In the genomic region with DNA sequence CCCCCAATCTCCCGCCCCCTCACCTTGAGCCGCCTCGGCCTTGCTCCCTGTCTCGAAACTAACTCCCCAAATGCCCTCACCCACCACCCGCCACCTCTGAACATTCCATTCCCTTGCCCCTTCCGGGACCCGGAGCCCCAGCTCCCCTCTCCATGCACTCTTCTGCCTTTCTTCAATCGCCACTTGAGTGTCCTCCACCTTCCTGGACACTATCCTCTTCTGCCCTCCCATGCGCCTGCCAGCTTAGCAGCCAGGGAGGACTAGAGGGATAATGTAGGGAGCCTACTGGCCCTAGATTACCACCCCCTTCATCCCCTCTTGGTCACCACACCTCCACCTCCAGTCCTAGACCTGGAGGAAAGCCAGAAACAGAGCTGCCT, we compare ENCODE assay signal across 8 mouse cellular contexts.
DNase-seq lines count a peak whose midpoint lies in the region; ATAC-seq and TF ChIP-seq lines count a peak whose summit lies in the region.

No protein-coding gene starts in this region.

- peak; percentile 13 for DNase-seq in kidney, adult 2 months
- DNase-seq in kidney, postnatal 25 days = no peak
- DNase-seq in hindbrain, embryonic 10.5 days (ENCODE audit: low spot score) = no peak
- peak; percentile 90 for DNase-seq in midbrain, embryonic 11.5 days (ENCODE audit: low spot score, missing footprints)
- no peak for DNase-seq in T-cell, adult 2 months (ENCODE audit: low spot score)
- no peak for DNase-seq in left cerebral cortex, postnatal 14 days (ENCODE audit: low spot score in 2 of 2)
- no peak for DNase-seq in Muller cell, postnatal 12 days (ENCODE audit: inconsistent ontology term)

- no peaks in the 10 kb centered on the region for H3K9me3 ChIP-seq in hindbrain, embryonic 10.5 days
- H3K9me3 ChIP-seq in midbrain, embryonic 11.5 days (ENCODE audit: control insufficient read depth, low read length) = no peaks in the 10 kb centered on the region

- H3K27me3 ChIP-seq in kidney, adult 2 months (replicated peaks; ENCODE audit: control insufficient read depth, insufficient read depth, low read length) = no peaks in the 10 kb centered on the region
- H3K27me3 ChIP-seq in hindbrain, embryonic 10.5 days (ENCODE audit: insufficient read depth, poor library complexity, severe bottlenecking) = peaks cover 99% of the 10 kb centered on the region
- H3K27me3 ChIP-seq in midbrain, embryonic 11.5 days (ENCODE audit: control insufficient read depth, insufficient read depth, low read length) = peaks cover 33% of the 10 kb centered on the region

- no peaks in the 10 kb centered on the region for H3K36me3 ChIP-seq in kidney, adult 2 months (ENCODE audit: control insufficient read depth, insufficient read depth, low read length)
- H3K36me3 ChIP-seq in hindbrain, embryonic 10.5 days = no peaks in the 10 kb centered on the region
- H3K36me3 ChIP-seq in midbrain, embryonic 11.5 days (ENCODE audit: control insufficient read depth, insufficient read depth, low read length) = no peaks in the 10 kb centered on the region

- WGBS in kidney, adult 2 months = 9% methylated on average over 8 of the region's 9 CpGs
- WGBS in hindbrain, embryonic 10.5 days = 13% methylated on average over 9 of the region's 9 CpGs
- 14% methylated on average over 8 of the region's 9 CpGs for WGBS in midbrain, embryonic 11.5 days

- intact Hi-C loops in left cerebral cortex, postnatal 14 days (cut with DNase I) = loop anchor here (5.0 to 10.0 kb wide), 3 partner anchors 143 to 269 kb away; no protein-coding TSS in a partner anchor

- peak overlapping the region; percentile 52 for H3K4me3 ChIP-seq in kidney, adult 2 months (ENCODE audit: insufficient read depth, low read depth, low read length)
- peak overlapping the region; percentile 52 for H3K4me3 ChIP-seq in bone marrow macrophage, adult 2 months (ENCODE audit: insufficient read depth, low read length)
- peak overlapping the region; percentile 54 for H3K4me3 ChIP-seq in hindbrain, embryonic 10.5 days
- H3K4me3 ChIP-seq in midbrain, embryonic 11.5 days (ENCODE audit: low read depth, low read length) = peak overlapping the region; percentile 28

- no peak for TF ChIP-seq POLR2A in kidney, adult 2 months (IDR thresholded peaks at IDR 0.05; ENCODE audit: low read depth, low read length)
- TF ChIP-seq POLR2A in bone marrow macrophage, adult 2 months (IDR thresholded peaks at IDR 0.05; ENCODE audit: borderline replicate concordance, low read depth, low read length) = no peak

- TF ChIP-seq CTCF in kidney, adult 2 months (conservative IDR thresholded peaks at IDR 0.05; ENCODE audit: insufficient read depth, insufficient read length, low read depth, low read length) = no peak
- no peak for TF ChIP-seq CTCF in bone marrow macrophage, adult 2 months (IDR thresholded peaks at IDR 0.05; ENCODE audit: low read depth, low read length)

- peak overlapping the region; percentile 61 for H3K4me2 ChIP-seq in midbrain, embryonic 11.5 days

- H3K4me1 ChIP-seq in kidney, adult 2 months (ENCODE audit: control insufficient read depth, insufficient read depth, low read length) = 0 out of 2 replicates have a peak, but pooled peaks cover 4% of the 10 kb centered on the region
- no peaks in the 10 kb centered on the region for H3K4me1 ChIP-seq in bone marrow macrophage, adult 2 months (ENCODE audit: control insufficient read depth, insufficient read depth, low read length)
- peaks cover 33% of the 10 kb centered on the region for H3K4me1 ChIP-seq in hindbrain, embryonic 10.5 days (replicated peaks)
- H3K4me1 ChIP-seq in midbrain, embryonic 11.5 days (ENCODE audit: control insufficient read depth, insufficient read depth, low read length) = peaks cover 10% of the 10 kb centered on the region

- peak overlapping the region; percentile 59 for H3K9ac ChIP-seq in midbrain, embryonic 11.5 days (ENCODE audit: low read length)

- no peak overlapping the region for H3K27ac ChIP-seq in kidney, adult 2 months (ENCODE audit: insufficient read depth, low read depth, low read length)
- H3K27ac ChIP-seq in bone marrow macrophage, adult 2 months (ENCODE audit: insufficient read depth, low read depth, low read length) = no peak overlapping the region
- H3K27ac ChIP-seq in hindbrain, embryonic 10.5 days = peak overlapping the region; percentile 88
- H3K27ac ChIP-seq in midbrain, embryonic 11.5 days (ENCODE audit: low read depth, low read length) = no peak overlapping the region; the same call in 1 of the 2 replicates

- ATAC-seq in midbrain, embryonic 11.5 days (ENCODE audit: low FRiP score) = peak; percentile 26; the same call in 1 of the 2 replicates

Comparison
In these comparisons a context has a peak if more than half of its experiments do, and no peak if none do; other contexts are left out.
1. DNase-seq: peak in kidney, adult 2 months (single experiment) and midbrain, embryonic 11.5 days (single experiment); none in kidney, postnatal 25 days (0 of 2), hindbrain, embryonic 10.5 days (single experiment), T-cell, adult 2 months (single experiment), left cerebral cortex, postnatal 14 days (0 of 2) and Muller cell, postnatal 12 days (single experiment).
2. Peak in every context shown above with its lines, with median percentiles within 50 percentile points of each other: H3K4me3 ChIP-seq.